Mouse (Mus musculus) adrenal gland, adult 18-20 months (tissue): Measurements from ENCODE around the gene 4933428G20Rik. TPM values are rescaled to one million over a fixed set of nuclear protein-coding genes. Genes with fewer than 3 reads are reported as not detected.

Source experiments
- DNase-seq, 2 experiments: peaks; one replicate each; pipeline ENCODE4 v3.0.0; 2021 to 2022; ENCODE audit warnings: low spot score in 2 of 2
- total RNA-seq, 2 experiments: library from RNA; stranded (reverse); gene quantifications; 1 replicate in 1 of 2; 2 replicates in 1 of 2; pipeline ENCODE4 v1.2.3; 2021

4933428G20Rik gene
- total RNA-seq, 2 experiments from 2014 or later = 0.19 to 0.20 TPM

GRCm38 (mm10) chr11:97465957-97466356 is 34.2 kb downstream of the 4933428G20Rik start:
- no peak for DNase-seq

GRCm38 (mm10) chr11:97463991-97464390 is 36.1 kb downstream of the 4933428G20Rik start:
- DNase-seq = no peak

DNA sequence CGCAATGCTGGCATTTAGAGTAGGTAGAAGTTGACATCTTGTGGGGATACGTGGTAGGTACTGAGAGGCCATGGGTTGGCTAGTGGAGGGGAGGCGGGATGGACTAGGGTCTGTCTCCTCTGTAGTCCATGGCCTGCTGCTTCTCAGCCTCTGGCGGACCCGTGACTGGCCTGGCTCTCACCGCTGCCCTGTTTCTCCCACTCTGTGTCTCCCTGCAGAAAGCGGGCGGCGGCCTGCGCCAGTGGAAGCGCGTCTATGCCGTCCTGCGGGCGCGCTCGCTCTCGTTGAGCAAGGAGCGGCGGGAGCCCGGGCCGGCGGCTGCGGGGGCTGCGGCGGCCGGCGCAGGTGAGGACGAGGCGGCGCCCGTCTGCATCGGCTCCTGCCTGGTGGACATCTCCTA is 37.0 kb downstream of the 4933428G20Rik start:
- no peak for DNase-seq

- no peak for DNase-seq
Observed at GRCm38 (mm10) chr11:97462538-97462937, 37.6 kb downstream of the 4933428G20Rik start.

DNA sequence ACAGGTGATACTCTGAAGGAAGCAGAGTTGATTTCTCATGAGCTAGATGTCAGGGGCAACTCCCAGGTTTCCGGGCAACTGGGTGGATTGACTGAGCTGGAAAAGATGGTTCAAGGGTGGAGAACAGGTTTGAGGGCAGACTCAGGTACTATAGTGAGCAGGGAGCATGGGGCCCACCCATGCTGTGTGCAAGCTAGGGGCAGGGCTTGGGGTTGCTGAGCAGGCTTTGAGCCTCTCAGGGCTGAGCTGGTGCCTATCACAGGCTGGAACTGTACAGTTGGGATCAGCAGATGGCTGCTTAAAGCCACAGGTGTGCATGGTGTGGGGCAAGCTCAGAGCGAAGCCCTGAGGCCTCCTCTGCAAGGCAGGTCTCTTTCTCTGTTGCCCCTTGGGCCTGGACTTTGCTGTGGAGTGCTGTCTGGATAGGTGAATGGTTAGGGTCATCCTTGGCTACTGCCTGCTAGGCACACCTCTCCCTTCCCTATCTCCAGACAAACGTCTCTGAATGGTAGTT is 38.8 kb downstream of the 4933428G20Rik start:
- no peak for DNase-seq

DNA sequence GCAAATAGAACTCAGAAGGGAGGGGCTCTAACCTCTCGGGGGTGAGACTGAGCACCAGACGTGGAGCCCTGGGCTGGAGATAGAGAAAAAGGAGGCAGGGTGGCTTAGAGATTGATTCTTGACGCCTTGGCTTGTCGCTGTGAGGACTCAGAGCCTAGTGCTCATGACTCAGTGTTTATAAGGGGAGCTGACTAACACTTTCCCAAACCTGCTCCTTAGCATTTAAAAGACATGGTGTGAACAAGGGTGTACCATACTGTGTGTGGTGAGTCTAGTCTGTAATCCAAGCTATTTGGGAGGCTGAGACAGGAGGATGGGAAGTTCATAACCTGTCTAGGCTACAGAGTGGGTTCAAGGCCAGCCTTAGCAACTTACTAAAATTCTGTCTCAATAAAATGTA is 43.0 kb downstream of the 4933428G20Rik start:
- no peak for DNase-seq

- DNase-seq = no peak
Observed at GRCm38 (mm10) chr11:97451625-97452024, 48.5 kb downstream of the 4933428G20Rik start.

DNA sequence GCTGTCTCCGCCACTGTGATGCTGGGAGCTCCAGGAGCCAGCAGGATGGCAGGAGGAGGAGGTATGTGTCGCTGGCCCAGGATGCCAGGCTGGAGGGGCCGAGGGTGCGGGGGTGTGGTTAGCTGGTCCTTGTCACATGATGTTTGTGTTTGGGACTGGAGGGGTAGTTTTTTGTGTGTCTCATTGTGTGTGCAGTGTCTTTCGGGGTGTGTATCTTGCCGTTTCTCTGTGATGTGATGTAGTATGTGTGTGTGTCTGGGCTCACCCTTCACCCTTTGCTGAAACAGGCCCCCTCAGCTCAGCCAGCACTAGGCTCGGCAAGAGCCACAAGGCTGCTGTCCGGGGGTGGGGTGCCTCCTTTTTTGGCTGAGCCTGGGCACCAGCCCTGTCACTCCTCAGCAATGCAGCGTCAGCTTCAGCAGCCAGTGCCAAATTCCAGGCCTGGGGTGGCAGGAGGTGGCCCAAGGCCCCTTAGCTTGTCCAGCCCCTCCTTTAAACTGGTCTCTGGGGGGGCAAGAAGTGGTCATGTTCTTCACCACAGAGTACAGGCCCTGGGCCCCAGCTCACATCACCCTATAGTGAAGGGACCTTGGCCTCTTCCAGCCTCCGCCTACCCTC is 49.7 kb downstream of the 4933428G20Rik start:
- peak in 1 of 2 experiments; percentile 60 for DNase-seq

GRCm38 (mm10) chr11:97449601-97450293 is 50.4 kb downstream of the 4933428G20Rik start:
- peak; percentile 68 to 80 for DNase-seq

- DNase-seq = no peak
Observed at GRCm38 (mm10) chr11:97448611-97449394, 51.3 kb downstream of the 4933428G20Rik start.

DNA sequence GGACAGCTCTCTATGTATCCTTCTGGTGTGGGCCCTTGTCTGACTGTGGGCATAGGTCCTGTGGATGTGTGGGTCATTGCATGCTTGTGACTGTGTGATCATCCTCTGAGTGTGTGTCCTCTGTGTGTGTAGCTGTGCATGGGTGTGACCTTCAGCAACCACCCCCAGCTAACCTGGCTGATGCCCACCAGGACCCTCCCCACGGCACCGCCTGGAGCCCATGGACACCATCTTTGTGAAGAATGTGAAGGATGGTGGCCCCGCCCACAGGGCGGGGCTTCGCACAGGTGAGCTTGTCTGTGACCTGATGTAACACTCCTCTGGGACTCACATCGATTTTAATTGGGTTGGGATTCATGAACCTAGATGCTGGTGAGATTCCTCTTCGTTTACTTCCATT is 52.2 kb downstream of the 4933428G20Rik start:
- DNase-seq = no peak

DNA sequence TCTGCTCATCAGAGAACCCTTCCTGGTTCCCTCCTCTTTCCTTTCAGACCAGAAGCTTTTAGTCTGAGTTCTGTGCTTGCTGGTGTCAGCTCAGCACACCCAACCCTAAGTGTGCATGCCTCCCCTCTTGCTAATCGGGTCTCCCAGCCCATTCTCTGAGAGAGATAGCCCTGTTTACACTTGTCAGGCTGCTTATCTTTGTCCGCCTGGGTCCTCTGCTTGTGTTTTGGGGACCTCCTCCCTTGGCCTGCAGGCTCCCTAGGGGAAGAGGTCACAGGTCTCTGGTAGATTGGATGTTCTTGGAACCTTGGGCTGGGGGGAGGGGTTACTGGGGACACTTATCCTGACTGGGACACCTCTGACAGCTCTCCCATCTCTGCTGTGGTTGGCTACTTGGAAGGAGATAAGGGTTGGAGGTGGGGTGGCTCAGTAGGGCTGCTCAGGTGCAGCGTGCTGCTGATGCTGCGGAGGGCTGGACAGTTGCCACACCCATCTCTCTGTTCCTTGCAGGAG is 54.1 kb downstream of the 4933428G20Rik start:
- no peak for DNase-seq

- no peak for DNase-seq
Observed at GRCm38 (mm10) chr11:97445596-97445995, 54.5 kb downstream of the 4933428G20Rik start.

DNA sequence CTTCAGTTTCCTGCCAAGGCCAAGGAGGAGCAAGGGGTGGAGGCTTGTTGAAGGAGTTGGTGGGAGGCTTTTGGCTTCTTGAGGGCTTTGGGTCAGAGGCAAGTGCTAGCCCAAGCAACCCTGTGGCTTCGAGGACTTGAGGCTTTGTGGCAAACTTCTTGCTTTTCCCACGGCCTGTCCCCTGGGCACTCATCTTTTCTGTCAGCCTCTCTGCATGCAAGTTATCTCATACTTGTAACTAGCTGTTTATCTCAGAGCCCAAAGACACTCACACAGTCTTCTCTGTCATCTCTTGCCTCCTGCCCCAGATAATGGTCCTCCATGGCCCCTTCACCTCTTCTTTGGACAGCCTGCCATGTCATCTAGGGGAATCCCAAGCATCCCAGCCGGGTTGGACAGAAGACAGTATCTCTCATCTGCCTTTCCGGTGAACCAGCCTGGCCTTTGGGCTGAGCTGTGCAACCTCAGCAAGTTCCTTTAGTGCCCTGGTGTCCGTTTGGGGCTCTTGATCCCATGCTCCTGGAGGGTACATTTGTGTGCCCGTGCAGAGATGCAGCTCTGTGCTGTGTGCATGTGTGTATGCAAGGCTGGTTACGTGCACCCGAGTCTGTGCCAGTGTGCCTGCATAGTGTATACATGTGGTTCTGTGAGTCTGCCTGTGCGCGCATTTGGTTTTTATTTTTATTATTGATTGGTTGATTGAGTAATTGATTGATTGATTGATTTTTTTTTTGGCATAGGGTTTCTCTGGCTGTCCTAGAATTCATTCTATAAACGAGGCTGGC is 57.1 kb downstream of the 4933428G20Rik start:
- DNase-seq = no peak

GRCm38 (mm10) chr11:97441658-97442125 is 58.4 kb downstream of the 4933428G20Rik start:
- no peak for DNase-seq

- DNase-seq = peak; percentile 70 to 75
Observed at GRCm38 (mm10) chr11:97441036-97441657, 59.0 kb downstream of the 4933428G20Rik start.
